Mouse (Mus musculus) megakaryocyte, embryonic 14.5 days (primary cell): Measurements from ENCODE around the gene Tfam.

ENCODE experiments used
- FLI1 ChIP-seq: IDR thresholded peaks from 2 replicates; pipeline ENCODE4 v1.6.1; 2012; ENCODE audit warnings: low read length, inconsistent platforms, mixed read lengths
- GATA1 ChIP-seq: IDR thresholded peaks from 3 replicates; pipeline ENCODE4 v1.6.1; 2012; ENCODE audit warnings: mixed read lengths, low read length, inconsistent platforms, borderline replicate concordance

DNA sequence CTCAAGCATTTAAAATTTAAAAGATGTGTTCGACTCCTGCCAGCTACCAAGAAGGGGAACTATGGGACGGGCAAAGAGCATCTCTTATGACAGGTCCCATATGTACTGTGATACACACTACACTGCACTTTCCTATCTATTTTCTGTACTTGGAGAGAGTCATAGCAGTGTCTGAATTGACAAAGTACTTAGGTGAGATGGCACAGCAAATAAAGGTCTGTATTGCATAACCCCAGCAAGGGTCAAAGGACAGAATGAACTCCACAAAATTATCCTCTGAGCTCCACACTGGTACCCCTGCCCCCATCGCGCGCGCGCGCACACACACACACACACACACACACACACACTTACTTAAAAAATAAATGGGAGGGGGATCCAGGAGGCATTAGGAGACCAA, 4.0 kb downstream of the Tfam start:
- no peak for TF ChIP-seq FLI1
- TF ChIP-seq GATA1 = no peak
